ENCODE assay signal across 23 mouse cellular contexts in genomic region chr10:103457896-103458295, GRCm38 (mm10).
A peak's percentile ranks its signal among the peaks of the same experiment; 100 is the strongest.
DNase-seq lines count a peak whose midpoint lies in the region; ATAC-seq and TF ChIP-seq lines count a peak whose summit lies in the region.
"Had no signal": no experiment of that assay in that cellular context is flagged by ENCODE, and none has a peak within 500 bp of the region (broad histone marks: within the 10 kb centered on the region; RNA-seq: fewer than 3 reads in every experiment).

No protein-coding gene starts in this region.

- ATAC-seq in hindbrain, postnatal 0 days, result peak; percentile 62; the same call in 1 of the 2 replicates
- no peak for ATAC-seq in hindbrain, embryonic 14.5 days (ENCODE audit: low FRiP score)
- ATAC-seq: CD4-positive, CD25-positive, alpha-beta regulatory T cell, adult 4 months had no signal

- H3K27me3 ChIP-seq in hindbrain, postnatal 0 days (ENCODE audit: insufficient read depth, low read length), result no peaks in the 10 kb centered on the region
- no peaks in the 10 kb centered on the region for H3K27me3 ChIP-seq in hindbrain, embryonic 14.5 days (ENCODE audit: control insufficient read depth, insufficient read depth, low read length)
- H3K27me3 ChIP-seq: embryonic facial prominence, embryonic 15.5 days; heart, embryonic 15.5 days; hindbrain, embryonic 13.5 days had no signal

- TF ChIP-seq CTCF in hindbrain, postnatal 0 days (IDR thresholded peaks at IDR 0.05; ENCODE audit: low read depth), result no peak
- TF ChIP-seq CTCF in lung, adult 2 months (IDR thresholded peaks at IDR 0.05; ENCODE audit: insufficient read depth, low read length), result no peak

- no peak overlapping the region for H3K27ac ChIP-seq in hindbrain, postnatal 0 days
- H3K27ac ChIP-seq in hindbrain, embryonic 14.5 days, result no peak overlapping the region
- H3K27ac ChIP-seq: embryonic facial prominence, embryonic 15.5 days; forebrain, embryonic 10.5 days; heart, adult 2 months; heart, embryonic 15.5 days; hindbrain, embryonic 13.5 days had no signal

- no peak overlapping the region for H3K4me3 ChIP-seq in hindbrain, postnatal 0 days (ENCODE audit: low read length)
- no peak overlapping the region for H3K4me3 ChIP-seq in hindbrain, embryonic 14.5 days (replicated peaks; ENCODE audit: low read length)
- H3K4me3 ChIP-seq in lung, adult 2 months (replicated peaks; ENCODE audit: extremely low read depth, low read depth, low read length), result no peak overlapping the region
- H3K4me3 ChIP-seq: embryonic facial prominence, embryonic 15.5 days; erythroblast, embryonic 14.5 days; forebrain, embryonic 10.5 days; heart, adult 2 months; heart, embryonic 15.5 days; hindbrain, embryonic 13.5 days had no signal

- H3K4me2 ChIP-seq in hindbrain, postnatal 0 days (ENCODE audit: low read depth, low read length), result no peak overlapping the region
- no peak overlapping the region for H3K4me2 ChIP-seq in hindbrain, embryonic 14.5 days (replicated peaks)
- H3K4me2 ChIP-seq: embryonic facial prominence, embryonic 15.5 days; heart, embryonic 11.5 days; heart, embryonic 15.5 days; hindbrain, embryonic 13.5 days had no signal

- H3K36me3 ChIP-seq in hindbrain, postnatal 0 days (ENCODE audit: insufficient read depth, low read length), result no peaks in the 10 kb centered on the region
- H3K36me3 ChIP-seq in hindbrain, embryonic 14.5 days (replicated peaks; ENCODE audit: control insufficient read depth, insufficient read depth), result no peaks in the 10 kb centered on the region
- H3K36me3 ChIP-seq: embryonic facial prominence, embryonic 15.5 days; forebrain, embryonic 10.5 days; G1E; heart, embryonic 15.5 days; hindbrain, embryonic 13.5 days had no signal

- 42% methylated on average over 1 of the region's 1 CpGs for WGBS in hindbrain, postnatal 0 days
- WGBS in hindbrain, embryonic 14.5 days, result 57% methylated on average over 1 of the region's 1 CpGs
- WGBS in lung, adult 2 months, result 61% methylated on average over 1 of the region's 1 CpGs

- no peaks in the 10 kb centered on the region for H3K9me3 ChIP-seq in hindbrain, postnatal 0 days (ENCODE audit: low read length)
- H3K9me3 ChIP-seq in hindbrain, embryonic 14.5 days (ENCODE audit: control insufficient read depth, low read length), result no peaks in the 10 kb centered on the region
- H3K9me3 ChIP-seq: embryonic facial prominence, embryonic 15.5 days; forebrain, embryonic 10.5 days; heart, embryonic 15.5 days; hindbrain, embryonic 13.5 days had no signal

- no peak for TF ChIP-seq POLR2A in lung, adult 2 months (IDR thresholded peaks at IDR 0.05; ENCODE audit: borderline replicate concordance, extremely low read depth, low read depth, low read length)

- no peaks in the 10 kb centered on the region for H3K4me1 ChIP-seq in hindbrain, postnatal 0 days (ENCODE audit: insufficient read depth, low read length)
- H3K4me1 ChIP-seq in hindbrain, embryonic 14.5 days (replicated peaks; ENCODE audit: control insufficient read depth, insufficient read depth, low read length), result no peaks in the 10 kb centered on the region
- no peaks in the 10 kb centered on the region for H3K4me1 ChIP-seq in lung, adult 2 months (ENCODE audit: control insufficient read depth, insufficient read depth, low read length)
- H3K4me1 ChIP-seq: embryonic facial prominence, embryonic 15.5 days; forebrain, embryonic 10.5 days; heart, embryonic 15.5 days; hindbrain, embryonic 13.5 days had no signal

- no peak overlapping the region for H3K9ac ChIP-seq in hindbrain, postnatal 0 days (replicated peaks; ENCODE audit: low read length)
- no peak overlapping the region for H3K9ac ChIP-seq in hindbrain, embryonic 14.5 days
- H3K9ac ChIP-seq: embryonic facial prominence, embryonic 15.5 days; heart, embryonic 15.5 days; hindbrain, embryonic 13.5 days had no signal

- peak; percentile 4 to 14 for DNase-seq in cerebellum, postnatal 10 days
- DNase-seq in cerebellum, adult 9-10 months, result no peak
- DNase-seq in hindbrain, postnatal 0 days (ENCODE audit: low spot score), result peak; percentile 71
- DNase-seq in hindbrain, embryonic 14.5 days (ENCODE audit: low spot score), result no peak
- DNase-seq in lung, postnatal 10 days, result peak; percentile 7
- DNase-seq in lung, adult 2 months, result no peak
- peak; percentile 28 for DNase-seq in brain, embryonic 18.5 days (ENCODE audit: low read depth, low spot score)
- DNase-seq: adrenal gland, postnatal 10 days; B cell, adult 2 months; cerebellum, adult 18-20 months; cerebellum, postnatal 14 days; embryo, embryonic 11 days; gastrocnemius, postnatal 10 days; heart, adult 2 months; heart, postnatal 14 days had no signal

Comparison
In these comparisons a context has a peak if more than half of its experiments do, and no peak if none do; other contexts are left out.
1. DNase-seq: peak in cerebellum, postnatal 10 days (2 of 2), hindbrain, postnatal 0 days (single experiment), lung, postnatal 10 days (single experiment) and brain, embryonic 18.5 days (single experiment); none in cerebellum, adult 9-10 months (single experiment), hindbrain, embryonic 14.5 days (single experiment) and lung, adult 2 months (single experiment).